Mouse (Mus musculus) central nervous system, embryonic 11.5 days (tissue): ENCODE measurements around the gene Baiap2. TPM values are rescaled to one million over a fixed set of nuclear protein-coding genes. Genes with fewer than 3 reads are reported as not detected.

Experiments used
- polyA plus RNA-seq: library from polyadenylated mRNA; depleted of rRNA; stranded (reverse); fragments of >200 nt; gene quantifications from 2 replicates; pipeline ENCODE4 v1.2.3, GENCODE M21; 2012; rRNA removed

Baiap2 gene
- 10.1 and 12.9 TPM in 2 replicates for polyA plus RNA-seq

DNA sequence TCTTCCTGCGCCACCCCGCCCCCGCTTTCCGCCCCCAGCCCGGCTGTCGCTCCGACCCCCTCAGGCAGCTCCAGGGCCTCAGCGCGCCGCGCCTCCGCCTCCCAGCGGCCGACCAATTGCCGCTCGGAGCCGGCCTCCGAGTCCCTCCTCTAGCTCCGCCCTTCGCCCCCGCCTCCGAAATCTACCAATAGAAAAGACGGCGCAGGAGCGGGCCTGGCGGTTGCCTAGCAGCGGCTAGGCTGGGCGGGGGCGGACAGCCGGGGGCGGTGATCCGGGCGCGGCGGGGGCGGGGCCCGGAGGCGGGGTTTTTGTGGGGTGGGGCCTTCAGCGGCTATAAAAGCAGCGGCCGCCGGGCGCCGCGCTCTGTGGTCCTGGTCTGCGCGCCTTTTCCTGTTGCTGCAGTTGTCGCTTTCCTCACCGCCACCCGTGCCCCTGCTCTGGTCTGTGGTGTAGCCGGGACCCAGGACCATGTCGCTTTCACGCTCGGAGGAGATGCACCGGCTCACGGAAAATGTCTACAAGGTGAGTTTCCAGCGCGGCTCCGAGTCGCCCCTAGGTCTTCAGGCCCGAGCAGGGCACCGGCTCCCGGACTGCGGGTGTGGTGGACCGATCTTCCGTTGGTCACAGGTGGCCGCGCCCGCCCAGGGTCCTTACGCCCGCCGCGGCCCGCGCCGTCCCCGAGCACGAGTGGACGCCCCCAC, at the start of gene Baiap2:
Gene Baiap2, plus strand, starts transcription at position 37 of the 701 bp plus-strand sequence.

DNA sequence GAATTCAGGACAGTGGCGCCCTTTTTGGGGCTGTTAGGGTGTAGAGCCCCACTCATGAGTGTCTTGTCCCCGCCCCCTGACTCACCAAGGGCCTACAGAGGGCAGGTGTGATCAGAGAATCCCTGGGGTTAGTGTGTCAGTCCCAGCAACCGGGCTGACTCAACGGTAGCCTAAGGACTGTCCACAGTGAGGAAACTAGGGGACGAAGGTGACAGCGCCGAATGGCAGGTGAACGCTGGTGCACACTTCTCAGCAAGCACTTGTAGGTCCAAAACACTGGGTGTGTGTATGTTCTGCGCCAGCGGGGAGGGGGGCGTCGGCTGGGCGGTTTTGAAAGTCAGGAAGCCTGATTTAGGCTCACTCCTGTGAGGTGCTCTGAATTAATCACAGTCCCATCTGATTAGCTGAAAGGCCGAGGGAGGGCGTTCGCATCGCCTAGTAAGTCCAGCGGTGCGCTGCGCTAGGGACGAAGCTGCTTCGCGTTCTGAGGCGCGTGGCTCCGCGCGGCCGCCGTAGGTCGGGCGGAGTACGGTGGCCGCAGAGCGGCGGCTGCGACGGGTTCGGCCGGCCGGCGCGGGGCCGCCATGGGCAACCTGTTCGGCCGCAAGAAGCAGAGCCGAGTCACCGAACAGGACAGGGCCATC, 29.1 kb upstream of the Baiap2 start, which contains the start of gene Chmp6:
Gene Chmp6, plus strand, starts transcription at position 151 of the 644 bp plus-strand sequence.

DNA sequence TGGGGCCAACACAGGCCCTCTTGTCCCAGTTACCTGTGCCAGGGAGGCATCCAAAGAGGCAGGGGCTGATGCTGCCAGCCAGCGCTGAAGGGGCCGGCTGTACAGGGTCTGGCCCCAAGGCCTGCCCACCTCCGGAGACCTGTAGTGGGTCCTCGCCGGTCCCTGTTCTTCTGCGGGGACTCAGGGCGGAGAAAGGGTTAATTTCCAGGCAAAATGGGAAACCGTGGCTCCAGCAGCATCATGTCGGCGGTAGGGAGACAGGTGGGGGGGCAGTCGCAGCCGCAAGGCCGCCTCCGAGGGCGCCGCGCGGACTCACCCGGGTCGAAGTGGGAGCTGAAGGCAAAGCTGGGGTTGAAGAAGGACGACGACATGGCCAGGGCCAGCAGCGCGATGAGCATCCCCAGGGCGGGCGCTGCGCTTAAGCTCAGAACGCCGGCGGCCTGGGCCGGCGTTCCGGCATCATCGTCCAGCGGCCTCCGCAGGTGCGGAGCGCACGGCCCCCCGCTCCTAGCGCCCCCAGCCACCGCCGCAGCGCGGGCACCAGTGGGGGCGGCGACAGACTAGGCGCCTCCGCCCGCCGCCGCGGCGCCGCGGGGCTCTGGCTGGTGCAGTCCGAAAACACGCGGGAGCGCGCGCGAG, 104.1 kb downstream of the Baiap2 start, which contains the start of gene Aatk:
Gene Aatk, minus strand, starts transcription at position 615 of the 639 bp plus-strand sequence.

Other genes starting within 250 kb of the Baiap2 start
- 57.3 and 68.7 TPM in 2 replicates for gene Chmp6, start 29.3 kb upstream of the Baiap2 start, polyA plus RNA-seq
- gene Aatk, start 104.4 kb downstream of the Baiap2 start, polyA plus RNA-seq = 6.1 and 6.4 TPM in 2 replicates
- gene Cep131, start 144.1 kb downstream of the Baiap2 start, polyA plus RNA-seq = 44.5 and 99.3 TPM in 2 replicates
- 33.3 and 41.7 TPM in 2 replicates for gene Tepsin, start 156.0 kb downstream of the Baiap2 start, polyA plus RNA-seq
- gene Ndufaf8, start 156.2 kb downstream of the Baiap2 start, polyA plus RNA-seq = 37.5 and 49.6 TPM in 2 replicates
- 84.8 and 125 TPM in 2 replicates for gene Slc38a10, start 208.6 kb downstream of the Baiap2 start, polyA plus RNA-seq